Mouse (Mus musculus) heart, adult 2 months (tissue): Measurements from ENCODE around the gene Rmnd5a.

Source experiments
- CTCF ChIP-seq: fragments of 200-600 bp; IDR thresholded peaks from 2 replicates; pipeline ENCODE4 v1.8.1; 2022; ENCODE audit warnings: antibody characterized with exemption, mild to moderate bottlenecking, moderate library complexity
- EP300 ChIP-seq: fragments of 200-500 bp; IDR thresholded peaks from 2 replicates; pipeline ENCODE4 v1.6.1; 2011; ENCODE audit warnings: low read depth, low read length, control low read depth; ENCODE audit not compliant: insufficient read depth
- POLR2A ChIP-seq: fragments of 200-500 bp; IDR thresholded peaks from 2 replicates; pipeline ENCODE4 v1.6.1; 2011; ENCODE audit warnings: mild to moderate bottlenecking, low read depth, low read length, control low read depth; ENCODE audit not compliant: insufficient read depth

GRCm38 (mm10) chr6:71423116-71423515 lies 17.3 kb downstream of the Rmnd5a start:
- TF ChIP-seq CTCF (peak; percentile 87), POLR2A (no peak), EP300 (no peak)
